Mouse (Mus musculus) limb, embryonic 14.5 days (tissue): ENCODE measurements at regions not wholly inside any gene's neighbourhood (a gene's known extent, or its start where the extent isn't known, plus 50 kb on each side); places are given as distances from the start of the nearest gene placed in this dataset.

Source experiments
- ATAC-seq: fragments of 200-750 bp; cut with Nextera tagmentation; 2 replicates; pipeline ENCODE4 v1.8.0; 2017; ENCODE audit warnings: low read depth, moderate number of reproducible peaks, moderate TSS enrichment; ENCODE audit not compliant: low FRiP score
- DNase-seq: peaks from one replicate; pipeline ENCODE4 v3.0.0-alpha.2; 2015; ENCODE audit warnings: low spot score
- H3K27ac ChIP-seq: fragments of 300-500 bp; sonication (generic); replicated peaks from 2 replicates; pipeline ENCODE4 v1.5.1; 2014; ENCODE audit warnings: low read depth, mild to moderate bottlenecking, low read length, moderate library complexity, mixed read lengths
- H3K27me3 ChIP-seq: fragments of 300-500 bp; sonication (generic); 2 replicates; pipeline ENCODE4 v1.6.1; 2014; ENCODE audit warnings: low read length, mixed read lengths; ENCODE audit not compliant: control insufficient read depth, insufficient read depth
- H3K36me3 ChIP-seq: fragments of 300-500 bp; sonication (generic); 2 replicates; pipeline ENCODE4 v1.6.1; 2014; ENCODE audit warnings: mild to moderate bottlenecking, low read length, moderate library complexity, mixed read lengths; ENCODE audit not compliant: control insufficient read depth, insufficient read depth
- H3K4me1 ChIP-seq: fragments of 300-500 bp; sonication (generic); 2 replicates; pipeline ENCODE4 v1.6.1; 2014; ENCODE audit warnings: antibody characterized with exemption, low read length, mixed read lengths; ENCODE audit not compliant: control insufficient read depth, insufficient read depth
- H3K4me2 ChIP-seq: fragments of 300-500 bp; sonication (generic); replicated peaks from 2 replicates; pipeline ENCODE4 v1.6.1; 2014; ENCODE audit warnings: low read depth, mild to moderate bottlenecking, low read length, moderate library complexity; ENCODE audit not compliant: severe bottlenecking
- H3K4me3 ChIP-seq: fragments of 300-500 bp; sonication (generic); replicated peaks from 2 replicates; pipeline ENCODE4 v1.5.1; 2014; ENCODE audit warnings: low read length
- H3K9ac ChIP-seq: fragments of 300-500 bp; sonication (generic); 2 replicates; pipeline ENCODE4 v1.6.1; 2014; ENCODE audit warnings: mild to moderate bottlenecking, low read depth, low read length, moderate library complexity; ENCODE audit not compliant: severe bottlenecking
- H3K9me3 ChIP-seq: fragments of 300-500 bp; sonication (generic); 2 replicates; pipeline ENCODE4 v1.6.1; 2016; ENCODE audit warnings: low read length; ENCODE audit not compliant: control insufficient read depth
- POLR2A ChIP-seq: fragments of 200-500 bp; IDR thresholded peaks from 2 replicates; pipeline ENCODE4 v1.8.0; 2012; ENCODE audit warnings: inconsistent platforms, mild to moderate bottlenecking, moderate library complexity, borderline replicate concordance; ENCODE audit not compliant: insufficient read depth, insufficient read length; ENCODE audit errors: extremely low read depth
- WGBS: fragments of 180-500 bp; shearing (Covaris S2); extraction: QIAGEN DNeasy Blood & Tissue Kit; methylation state at CpG from one replicate; pipeline ENCODE4 v1.1.7; 2014; 5-methylcytosine and 5-hydroxymethylcytosine counted together

DNA sequence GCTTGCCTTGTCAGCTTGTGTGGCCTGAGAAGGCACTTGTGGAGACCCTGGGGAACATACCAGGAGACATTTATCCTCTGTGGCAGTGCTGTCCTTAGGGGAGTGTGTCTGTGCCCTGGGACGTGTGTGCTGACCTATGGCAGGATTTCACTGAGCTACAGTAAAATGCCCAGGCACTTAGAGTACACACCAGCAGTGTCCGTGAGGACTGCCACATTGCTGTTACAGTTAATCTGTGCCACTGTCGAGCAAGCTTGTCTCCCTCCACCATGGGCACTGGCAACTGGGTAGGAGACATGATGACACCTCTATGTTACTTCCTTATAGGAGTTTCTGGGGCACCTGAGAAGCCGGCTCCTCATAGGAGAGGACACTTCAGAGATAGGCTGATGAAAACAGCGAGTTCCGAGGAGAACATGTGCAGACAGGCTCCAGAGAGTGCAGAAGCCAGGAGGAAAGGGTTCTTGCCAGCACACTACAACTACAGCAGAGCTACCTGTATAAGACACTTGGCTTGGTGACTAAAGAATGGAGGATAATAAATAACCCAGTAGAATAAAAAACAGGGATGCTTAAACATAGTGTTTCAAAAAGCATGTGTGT is 56.3 kb upstream of the Zfp706 start:
- Histone ChIP-seq H3K27ac (no peak overlapping the region), H3K4me3 (no peak overlapping the region), H3K36me3 (no peaks in the 10 kb centered on the region), H3K4me1 (no peaks in the 10 kb centered on the region), H3K9ac (no peak overlapping the region), H3K9me3 (no peaks in the 10 kb centered on the region), H3K27me3 (no peaks in the 10 kb centered on the region), H3K4me2 (no peak overlapping the region)
- no peak for TF ChIP-seq POLR2A
- 78% methylated on average over 6 of the region's 6 CpGs for WGBS
- ATAC-seq (no peak), DNase-seq (no peak)

DNA sequence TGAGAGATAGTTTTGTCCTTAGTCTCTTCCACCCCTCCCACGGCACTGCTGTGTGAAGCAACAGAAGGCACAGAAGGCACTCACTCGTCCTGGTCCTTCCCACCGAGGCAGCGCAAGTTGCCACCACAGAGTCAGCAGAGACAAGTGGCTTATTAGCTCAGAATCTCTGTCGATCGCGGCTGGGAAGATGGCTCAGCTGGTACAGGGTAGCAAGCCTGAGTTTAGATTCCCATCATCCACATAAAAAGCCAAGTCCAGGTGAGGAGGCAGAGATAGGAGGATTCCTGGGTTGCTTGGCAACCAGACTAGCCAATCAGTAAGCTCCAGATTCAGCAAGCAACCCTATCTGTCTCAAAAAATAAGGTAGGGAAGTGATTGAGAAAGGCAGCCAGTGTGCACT is 55.0 kb upstream of the Zfp706 start:
- Histone ChIP-seq H3K9me3 (no peaks in the 10 kb centered on the region), H3K4me3 (no peak overlapping the region), H3K27me3 (no peaks in the 10 kb centered on the region), H3K9ac (no peak overlapping the region), H3K4me2 (no peak overlapping the region), H3K4me1 (no peaks in the 10 kb centered on the region), H3K27ac (no peak overlapping the region), H3K36me3 (no peaks in the 10 kb centered on the region)
- DNase-seq (no peak), ATAC-seq (no peak)
- WGBS = 90% methylated on average over 7 of the region's 7 CpGs
- no peak for TF ChIP-seq POLR2A

DNA sequence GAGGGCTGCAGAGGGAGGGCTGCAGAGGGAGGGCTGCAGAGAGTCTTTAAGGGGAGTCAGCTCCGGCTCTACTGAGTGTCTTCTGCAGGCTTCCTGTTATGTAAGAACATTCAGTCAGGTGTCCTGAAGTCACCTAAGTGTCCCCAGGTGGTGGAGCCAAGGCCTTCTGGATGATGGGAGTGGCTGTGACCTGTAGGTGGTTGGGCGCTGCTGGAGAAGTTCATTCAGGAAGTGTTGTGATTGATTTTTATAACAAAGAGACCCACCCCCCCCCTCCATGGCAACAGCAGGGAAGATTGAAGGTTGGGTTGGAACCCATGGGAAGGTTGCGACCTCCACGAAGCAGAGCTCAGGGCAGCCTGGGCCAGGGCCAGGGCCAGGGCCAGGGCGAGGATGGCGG is 53.9 kb upstream of the Zfp706 start:
- no peak for DNase-seq
- Histone ChIP-seq H3K4me2 (no peak overlapping the region), H3K9me3 (no peaks in the 10 kb centered on the region), H3K4me1 (no peaks in the 10 kb centered on the region), H3K27ac (no peak overlapping the region), H3K9ac (no peak overlapping the region), H3K4me3 (no peak overlapping the region), H3K27me3 (no peaks in the 10 kb centered on the region), H3K36me3 (no peaks in the 10 kb centered on the region)
- WGBS = 74% methylated on average over 4 of the region's 6 CpGs
- no peak for TF ChIP-seq POLR2A
- no peak for ATAC-seq

DNA sequence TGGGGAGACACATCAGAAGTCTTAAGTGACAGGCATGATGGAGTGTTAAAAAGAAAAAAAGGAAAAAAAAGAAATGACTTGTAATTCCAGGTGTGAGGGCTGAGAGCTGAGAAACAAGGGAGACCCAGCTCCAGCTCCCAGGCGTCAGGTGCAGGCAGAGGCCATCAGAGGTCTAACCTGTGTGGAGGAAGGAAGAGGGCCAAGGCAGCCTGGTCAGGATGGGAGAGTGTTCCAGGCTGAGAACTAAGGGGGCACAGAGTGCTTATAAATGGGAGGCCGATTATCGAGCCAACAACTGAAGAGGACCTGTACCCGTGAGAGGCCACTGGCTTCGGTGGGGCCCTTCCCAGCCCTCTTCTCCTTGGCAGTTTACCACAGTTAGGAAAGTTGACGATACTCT is 53.3 kb upstream of the Zfp706 start:
- H3K9me3 ChIP-seq = 0 out of 2 replicates have a peak, but pooled peaks cover 3% of the 10 kb centered on the region
- H3K4me1 ChIP-seq = no peaks in the 10 kb centered on the region
- no peak overlapping the region for H3K9ac ChIP-seq
- no peak for TF ChIP-seq POLR2A
- no peak overlapping the region for H3K27ac ChIP-seq
- 90% methylated on average over 6 of the region's 6 CpGs for WGBS
- no peaks in the 10 kb centered on the region for H3K27me3 ChIP-seq
- DNase-seq = no peak
- H3K36me3 ChIP-seq = no peaks in the 10 kb centered on the region
- no peak for ATAC-seq
- no peak overlapping the region for H3K4me3 ChIP-seq
- no peak overlapping the region for H3K4me2 ChIP-seq
